Mouse (Mus musculus): ENCODE measurements around the gene Slc39a3. TPM values are rescaled to one million over a fixed set of nuclear protein-coding genes. Genes with fewer than 3 reads are reported as not detected.

Slc39a3 gene
- total and polyA plus RNA-seq, 3 experiments = 2.8 to 9.6 (median 7.4) TPM

DNA sequence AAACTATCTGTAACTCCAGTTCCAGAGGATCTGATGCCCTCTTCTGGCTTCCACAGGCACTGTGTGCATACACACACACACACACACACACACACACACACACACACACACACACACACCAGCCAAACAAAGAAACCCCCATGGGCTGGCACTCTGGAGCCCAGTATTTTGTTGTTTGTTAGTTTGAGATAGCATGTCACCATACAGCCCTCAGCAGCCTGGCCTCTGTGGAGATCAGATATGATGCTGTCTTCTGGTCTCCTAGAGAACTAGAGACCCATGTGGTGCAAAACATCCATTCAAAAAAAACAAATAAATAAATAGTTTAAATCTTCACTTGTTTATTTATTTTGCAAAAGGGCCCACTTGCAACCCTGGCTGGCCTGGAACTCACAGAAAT is 9.0 kb downstream of the Slc39a3 start:
- no peak for TF ChIP-seq CTCF (IDR thresholded peaks at IDR 0.05; ENCODE audit: low read depth, low read length)
- TF ChIP-seq POLR2AphosphoS5 (IDR thresholded peaks at IDR 0.05; ENCODE audit: insufficient replicate concordance, low read depth, low read length) = no peak
- TF ChIP-seq GATA2 (IDR thresholded peaks at IDR 0.05; ENCODE audit: borderline replicate concordance, low read depth, low read length) = no peak
- no peak for TF ChIP-seq GATA1 (IDR thresholded peaks at IDR 0.05; ENCODE audit: borderline replicate concordance, low read length)
- TF ChIP-seq TAL1 (conservative IDR thresholded peaks at IDR 0.05; ENCODE audit: low read depth, low read length) = no peak
- DNase-seq (ENCODE audit: low spot score) = no peak
- H3K27me3 ChIP-seq (ENCODE audit: insufficient read depth, low read length) = peaks cover 38% of the 10 kb centered on the region
- H3K9me3 ChIP-seq (replicated peaks) = no peaks in the 10 kb centered on the region
- H3K4me1 ChIP-seq (ENCODE audit: insufficient read depth, low read depth, low read length) = peaks cover 18% of the 10 kb centered on the region
- ATAC-seq (ENCODE audit: extremely low read depth, insufficient number of reproducible peaks, low FRiP score, poor library complexity, severe bottlenecking) = no peak
- H3K36me3 ChIP-seq (replicated peaks) = peaks cover 34% of the 10 kb centered on the region
- H3K4me3 ChIP-seq (ENCODE audit: low read depth, low read length) = no peak overlapping the region

DNA sequence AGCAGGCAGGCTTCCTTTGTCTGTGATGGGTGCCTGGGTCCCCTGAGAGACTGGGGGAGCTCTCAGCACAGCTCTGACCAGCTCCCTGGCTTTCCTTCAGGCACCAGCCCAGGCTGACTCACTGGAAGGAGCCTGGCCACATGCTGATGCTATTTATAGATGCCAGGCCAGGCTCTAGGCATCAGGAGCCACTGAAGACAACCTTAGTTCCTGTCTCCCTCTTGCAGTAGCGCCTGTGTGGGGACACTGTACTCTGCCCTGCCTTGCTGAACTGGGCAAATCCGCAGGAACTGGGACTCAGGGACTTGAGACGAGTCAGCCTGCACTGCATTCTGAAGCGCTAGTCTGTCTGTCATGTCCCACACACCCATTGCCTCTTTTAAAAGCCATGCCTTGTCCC is 9.9 kb downstream of the Slc39a3 start:
- TF ChIP-seq CTCF (IDR thresholded peaks at IDR 0.05; ENCODE audit: low read depth, low read length) = no peak
- no peak for TF ChIP-seq GATA2 (IDR thresholded peaks at IDR 0.05; ENCODE audit: borderline replicate concordance, low read depth, low read length)
- TF ChIP-seq GATA1 (IDR thresholded peaks at IDR 0.05; ENCODE audit: borderline replicate concordance, low read length) = no peak
- no peak for TF ChIP-seq TAL1 (conservative IDR thresholded peaks at IDR 0.05; ENCODE audit: low read depth, low read length)
- no peak for TF ChIP-seq POLR2AphosphoS5 (IDR thresholded peaks at IDR 0.05; ENCODE audit: insufficient replicate concordance, low read depth, low read length)
- Histone ChIP-seq H3K4me3 (ENCODE audit: low read depth, low read length) (no peak overlapping the region), H3K27me3 (ENCODE audit: insufficient read depth, low read length) (peaks cover 41% of the 10 kb centered on the region), H3K4me1 (ENCODE audit: insufficient read depth, low read depth, low read length) (peaks cover 14% of the 10 kb centered on the region), H3K36me3 (replicated peaks) (peaks cover 26% of the 10 kb centered on the region), H3K9me3 (replicated peaks) (no peaks in the 10 kb centered on the region)
- ATAC-seq (ENCODE audit: extremely low read depth, insufficient number of reproducible peaks, low FRiP score, poor library complexity, severe bottlenecking) (no peak), DNase-seq (ENCODE audit: low spot score) (no peak)

DNA sequence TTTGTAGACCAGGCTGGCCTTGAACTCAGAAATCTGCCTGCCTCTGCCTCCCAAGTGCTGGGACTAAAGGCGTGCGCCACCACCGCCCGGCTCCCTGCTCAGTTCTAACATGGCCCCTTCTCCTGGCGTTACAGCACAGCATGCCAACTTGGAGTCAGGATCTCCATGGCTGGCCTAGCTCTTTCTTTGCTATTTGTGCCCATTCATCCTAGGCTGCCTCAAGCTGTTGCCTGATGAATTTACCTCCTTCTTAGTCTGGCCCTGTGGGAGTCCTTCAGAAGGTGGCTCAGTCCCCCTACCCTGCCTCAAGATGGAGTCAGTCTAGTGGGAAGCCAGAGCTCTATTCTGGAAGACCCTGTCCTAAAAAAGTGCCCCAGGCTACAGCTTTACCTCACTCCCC is 10.4 kb downstream of the Slc39a3 start:
- no peaks in the 10 kb centered on the region for H3K9me3 ChIP-seq (replicated peaks)
- no peak for DNase-seq (ENCODE audit: low spot score)
- H3K4me3 ChIP-seq (ENCODE audit: low read depth, low read length) = no peak overlapping the region
- peaks cover 13% of the 10 kb centered on the region for H3K4me1 ChIP-seq (ENCODE audit: insufficient read depth, low read depth, low read length)
- H3K27me3 ChIP-seq (ENCODE audit: insufficient read depth, low read length) = peaks cover 45% of the 10 kb centered on the region
- no peak for ATAC-seq (ENCODE audit: extremely low read depth, insufficient number of reproducible peaks, low FRiP score, poor library complexity, severe bottlenecking)
- peaks cover 21% of the 10 kb centered on the region for H3K36me3 ChIP-seq (replicated peaks)
- TF ChIP-seq TAL1 (conservative IDR thresholded peaks at IDR 0.05; ENCODE audit: low read depth, low read length) = no peak
- TF ChIP-seq GATA2 (IDR thresholded peaks at IDR 0.05; ENCODE audit: borderline replicate concordance, low read depth, low read length) = no peak
- TF ChIP-seq POLR2AphosphoS5 (IDR thresholded peaks at IDR 0.05; ENCODE audit: insufficient replicate concordance, low read depth, low read length) = no peak

DNA sequence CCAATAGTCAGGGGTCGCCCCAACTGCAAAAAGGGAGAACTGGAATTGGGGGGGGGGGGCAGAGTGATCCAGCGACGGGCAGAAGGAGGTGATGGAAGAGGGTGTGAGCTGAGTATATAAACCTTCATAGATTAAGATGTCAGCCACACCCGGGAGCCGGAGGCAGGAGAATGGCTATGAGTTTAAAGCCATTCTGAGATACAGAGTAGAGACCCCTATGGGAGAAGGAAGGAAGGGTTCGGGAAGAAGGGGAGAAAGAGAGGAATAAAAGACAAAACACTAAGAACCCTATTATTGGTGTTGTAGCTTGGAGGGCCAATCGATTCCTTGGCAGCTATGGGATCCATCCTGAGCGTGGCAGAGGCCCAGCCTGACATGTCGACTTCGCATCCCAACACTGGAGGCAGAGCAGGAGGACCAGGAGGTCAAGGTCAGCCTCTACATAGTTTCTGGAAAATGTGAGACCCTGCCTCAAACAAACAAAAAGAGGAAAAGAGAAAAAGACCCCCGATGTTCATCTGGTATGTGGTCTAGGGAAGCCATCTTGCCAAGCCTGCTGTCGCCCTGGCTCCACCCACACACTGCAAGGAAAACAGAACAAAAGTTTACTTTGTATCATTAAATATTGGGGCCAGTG is 11.5 kb downstream of the Slc39a3 start, which contains the start of gene Diras1:
Gene Diras1 (minus strand): TSS at position 24 of the 637 bp plus-strand sequence.
- peaks cover 52% of the 10 kb centered on the region for H3K27me3 ChIP-seq (ENCODE audit: insufficient read depth, low read length)

DNA sequence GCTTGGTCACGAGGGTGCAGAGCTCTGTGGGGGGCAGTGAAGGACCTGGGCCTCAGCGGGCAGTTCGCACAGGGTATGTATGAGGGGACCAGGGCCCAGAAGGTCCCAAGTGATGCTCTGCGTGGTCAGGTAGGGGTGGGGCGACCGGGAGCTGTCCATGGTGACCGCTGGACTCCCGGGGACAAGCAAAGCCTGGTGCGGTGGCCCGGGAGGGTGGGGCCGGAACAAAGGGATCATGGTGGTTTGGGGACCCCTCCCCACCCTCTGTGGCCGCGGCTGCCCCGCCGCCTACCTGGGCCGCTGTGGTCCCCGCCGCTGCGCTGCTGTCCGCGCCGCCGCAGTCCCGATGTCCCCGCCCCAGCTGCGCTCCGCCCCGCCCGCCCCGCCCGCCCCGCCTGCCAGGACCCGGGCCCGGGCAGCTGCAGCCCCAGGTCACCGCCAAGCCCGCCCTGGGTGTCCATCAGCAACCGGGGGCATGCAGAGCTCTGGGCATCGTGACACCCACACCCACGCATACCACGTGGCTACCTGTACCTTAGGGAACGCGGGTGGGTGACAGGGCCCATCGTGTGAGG is 12.1 kb downstream of the Slc39a3 start:
- no peak for ATAC-seq (ENCODE audit: extremely low read depth, insufficient number of reproducible peaks, low FRiP score, poor library complexity, severe bottlenecking)

More for the DNA sequence above, 11.5 kb downstream of the Slc39a3 start, which contains the start of gene Diras1:
- no peak for ATAC-seq (ENCODE audit: extremely low read depth, insufficient number of reproducible peaks, low FRiP score, poor library complexity, severe bottlenecking)
- no peak for DNase-seq (ENCODE audit: low spot score)
- no peaks in the 10 kb centered on the region for H3K9me3 ChIP-seq (replicated peaks)
- H3K4me3 ChIP-seq (ENCODE audit: low read depth, low read length) = peak within 1 kb of the TSS; percentile 44; the same call in 1 of the 2 replicates
- no peak for TF ChIP-seq GATA1 (IDR thresholded peaks at IDR 0.05; ENCODE audit: borderline replicate concordance, low read length)
- TF ChIP-seq POLR2AphosphoS5 (IDR thresholded peaks at IDR 0.05; ENCODE audit: insufficient replicate concordance, low read depth, low read length) = no peak
- no peak for TF ChIP-seq GATA2 (IDR thresholded peaks at IDR 0.05; ENCODE audit: borderline replicate concordance, low read depth, low read length)
- no peak for TF ChIP-seq TAL1 (conservative IDR thresholded peaks at IDR 0.05; ENCODE audit: low read depth, low read length)
- TF ChIP-seq CTCF (IDR thresholded peaks at IDR 0.05; ENCODE audit: low read depth, low read length) = no peak
- H3K36me3 ChIP-seq (replicated peaks) = peaks cover 10% of the 10 kb centered on the region
- H3K4me1 ChIP-seq (ENCODE audit: insufficient read depth, low read depth, low read length) = peaks cover 13% of the 10 kb centered on the region

DNA sequence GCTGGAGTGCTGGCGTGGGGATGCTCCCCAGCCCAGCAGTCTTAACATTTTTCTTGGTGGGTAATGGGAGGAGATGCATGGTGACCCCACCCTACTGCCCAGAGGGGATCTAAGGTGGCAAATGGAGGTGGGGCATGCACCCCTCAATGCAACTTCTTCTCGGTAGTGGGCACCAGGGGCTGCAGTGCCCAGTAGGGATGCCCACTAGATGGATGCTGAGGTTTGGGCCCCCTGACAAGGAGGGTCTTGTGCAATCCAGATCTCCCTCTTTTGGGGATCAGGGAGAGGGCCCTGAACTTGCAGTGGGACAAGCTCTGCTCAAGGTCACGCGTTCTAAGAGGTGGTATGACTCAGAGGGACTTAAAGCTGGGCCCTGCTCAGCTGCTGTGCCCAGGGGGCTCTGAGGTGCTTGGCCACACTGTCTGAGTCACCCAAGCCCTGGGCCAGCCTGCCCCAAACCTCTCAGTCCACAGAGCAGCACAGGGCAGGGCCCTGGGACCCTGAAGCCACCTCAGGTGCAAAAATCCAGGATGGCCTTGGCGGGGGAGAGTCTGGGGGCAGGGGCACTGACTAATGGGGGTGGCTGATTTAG is 12.8 kb downstream of the Slc39a3 start:
- Histone ChIP-seq H3K27me3 (ENCODE audit: insufficient read depth, low read length) (peaks cover 58% of the 10 kb centered on the region), H3K36me3 (replicated peaks) (no peaks in the 10 kb centered on the region), H3K4me1 (ENCODE audit: insufficient read depth, low read depth, low read length) (peaks cover 13% of the 10 kb centered on the region), H3K4me3 (ENCODE audit: low read depth, low read length) (no peak overlapping the region), H3K9me3 (replicated peaks) (no peaks in the 10 kb centered on the region)
- TF ChIP-seq POLR2AphosphoS5 (IDR thresholded peaks at IDR 0.05; ENCODE audit: insufficient replicate concordance, low read depth, low read length) (no peak), GATA1 (IDR thresholded peaks at IDR 0.05; ENCODE audit: borderline replicate concordance, low read length) (no peak), TAL1 (conservative IDR thresholded peaks at IDR 0.05; ENCODE audit: low read depth, low read length) (no peak), GATA2 (IDR thresholded peaks at IDR 0.05; ENCODE audit: borderline replicate concordance, low read depth, low read length) (no peak), CTCF (IDR thresholded peaks at IDR 0.05; ENCODE audit: low read depth, low read length) (no peak)
- ATAC-seq (ENCODE audit: extremely low read depth, insufficient number of reproducible peaks, low FRiP score, poor library complexity, severe bottlenecking) (no peak), DNase-seq (ENCODE audit: low spot score) (no peak)

More for the DNA sequence above, 12.1 kb downstream of the Slc39a3 start:
- H3K4me3 ChIP-seq (ENCODE audit: low read depth, low read length) = peak overlapping the region; percentile 44; the same call in 1 of the 2 replicates
- no peak for DNase-seq (ENCODE audit: low spot score)
- TF ChIP-seq CTCF (IDR thresholded peaks at IDR 0.05; ENCODE audit: low read depth, low read length) (no peak), GATA2 (IDR thresholded peaks at IDR 0.05; ENCODE audit: borderline replicate concordance, low read depth, low read length) (no peak), TAL1 (conservative IDR thresholded peaks at IDR 0.05; ENCODE audit: low read depth, low read length) (no peak), GATA1 (IDR thresholded peaks at IDR 0.05; ENCODE audit: borderline replicate concordance, low read length) (no peak)
- peaks cover 4% of the 10 kb centered on the region for H3K36me3 ChIP-seq (replicated peaks)
- H3K9me3 ChIP-seq (replicated peaks) = no peaks in the 10 kb centered on the region
- H3K27me3 ChIP-seq (ENCODE audit: insufficient read depth, low read length) = peaks cover 54% of the 10 kb centered on the region
- H3K4me1 ChIP-seq (ENCODE audit: insufficient read depth, low read depth, low read length) = peaks cover 13% of the 10 kb centered on the region
